Mouse (Mus musculus) retina, postnatal 7 days (tissue): ENCODE measurements around the gene Vrtn.
A peak's percentile ranks its signal among the peaks of the same experiment; 100 is the strongest.

Source experiments
- DNase-seq: peaks from one replicate; pipeline ENCODE4 v3.0.0-alpha.2; 2012; ENCODE audit warnings: low read depth, low spot score

Gene Vrtn

GRCm38 (mm10) chr12:84640654-84641053 is at the start of gene Vrtn:
Gene Vrtn, plus strand, starts transcription at chr12:84641019.
- DNase-seq: no peak

DNA sequence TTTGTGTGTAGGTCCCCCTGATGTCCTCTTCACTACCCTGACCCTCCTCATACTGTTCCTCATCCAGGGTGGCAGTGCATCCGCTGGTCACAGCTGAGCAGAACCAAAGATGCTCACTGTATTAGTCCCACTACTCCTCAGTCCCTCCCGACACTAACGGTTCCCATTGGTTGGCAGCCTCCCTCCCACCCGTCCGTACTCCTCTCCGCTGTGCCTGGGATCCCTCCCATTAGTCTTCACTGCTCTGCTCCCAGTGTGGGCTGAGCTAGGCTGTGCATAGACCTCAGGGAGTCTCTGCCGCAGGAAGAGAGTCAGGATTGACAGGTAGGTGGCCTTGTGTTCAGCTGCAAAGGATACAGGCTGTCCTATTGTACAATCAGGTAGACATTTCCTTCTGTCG is 42.5 kb upstream of the Vrtn start:
- no peak for DNase-seq

GRCm38 (mm10) chr12:84604001-84604400 is 36.8 kb upstream of the Vrtn start:
- no peak for DNase-seq

DNA sequence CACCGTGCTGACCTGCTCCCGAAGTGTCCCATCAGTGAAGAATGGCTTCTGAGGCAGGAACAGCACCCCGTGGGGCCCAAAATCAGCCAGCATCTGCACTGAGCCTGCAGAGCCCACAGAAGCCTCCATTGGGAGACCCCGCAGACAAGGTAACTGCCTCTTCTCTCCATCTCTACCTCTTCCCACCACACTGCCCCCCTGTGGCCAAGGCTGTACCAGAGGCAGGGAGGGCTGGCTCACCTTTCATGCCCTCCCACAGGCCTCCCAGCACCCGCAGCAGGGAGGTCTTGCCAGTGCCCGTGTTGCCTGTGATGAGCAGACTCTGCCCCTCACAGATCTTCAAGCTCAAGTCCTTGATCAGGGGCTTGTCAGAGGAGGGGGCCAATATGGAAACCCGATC is 35.0 kb upstream of the Vrtn start:
- no peak for DNase-seq

DNA sequence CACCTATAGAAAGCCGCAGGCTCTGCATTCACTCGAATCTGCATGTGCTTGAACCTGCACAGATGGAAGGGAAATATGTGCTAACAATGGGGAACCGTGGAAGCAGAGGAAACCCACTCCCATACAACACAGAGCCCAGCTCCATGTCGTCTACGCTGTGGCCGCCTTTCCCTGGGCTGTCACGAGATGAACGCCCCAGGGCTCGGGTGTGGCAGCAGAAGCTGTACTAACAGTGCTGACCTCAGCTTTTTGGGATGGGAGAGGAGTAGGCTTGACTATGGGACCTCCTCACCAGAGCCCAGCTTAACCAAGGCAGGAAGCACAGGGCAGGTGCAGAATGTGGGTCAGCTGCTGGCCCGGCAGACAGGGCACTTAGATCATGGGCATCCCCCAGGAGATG is 29.1 kb upstream of the Vrtn start:
- no peak for DNase-seq

DNA sequence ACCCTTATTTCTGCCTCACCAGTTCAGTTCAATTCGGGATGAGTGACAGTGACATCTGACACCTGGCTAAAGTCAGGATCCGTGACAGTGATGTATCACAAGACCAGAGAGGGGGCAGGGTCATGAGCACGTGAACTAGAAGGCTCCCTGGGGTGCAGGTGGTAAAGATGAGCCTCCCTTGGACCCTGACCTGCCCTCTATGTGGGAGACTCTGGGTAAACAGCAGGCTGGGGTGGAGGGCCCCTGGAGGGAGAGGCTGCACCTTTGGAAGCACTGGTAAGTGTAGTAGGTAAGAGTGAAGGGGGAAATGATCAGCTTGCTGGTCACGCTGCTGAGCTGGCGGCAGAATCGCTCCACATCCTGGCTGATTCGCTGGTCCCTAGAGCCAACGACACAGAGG is 28.3 kb upstream of the Vrtn start:
- no peak for DNase-seq

GRCm38 (mm10) chr12:84614001-84614400 is 26.8 kb upstream of the Vrtn start:
- no peak for DNase-seq

DNA sequence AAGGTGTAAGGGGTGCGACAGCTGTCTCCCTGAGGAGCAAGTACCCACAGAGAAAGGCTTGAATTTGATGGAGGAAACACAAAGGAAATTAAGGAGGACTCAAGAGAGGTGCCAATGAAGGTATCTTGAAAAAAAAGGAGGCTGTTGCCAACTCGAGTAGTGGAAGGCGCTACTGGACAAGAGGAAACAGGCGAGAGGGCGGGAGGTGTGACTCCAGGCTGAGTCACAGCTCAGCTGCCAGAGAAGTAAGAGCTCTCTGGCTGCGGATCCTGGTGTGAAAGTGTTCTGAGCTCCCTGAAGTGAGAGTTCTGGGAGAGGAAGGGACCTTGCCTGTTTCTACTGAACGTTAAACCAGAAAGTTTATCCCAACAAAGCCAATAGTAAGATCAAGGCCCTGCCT is 26.3 kb upstream of the Vrtn start:
- no peak for DNase-seq

DNA sequence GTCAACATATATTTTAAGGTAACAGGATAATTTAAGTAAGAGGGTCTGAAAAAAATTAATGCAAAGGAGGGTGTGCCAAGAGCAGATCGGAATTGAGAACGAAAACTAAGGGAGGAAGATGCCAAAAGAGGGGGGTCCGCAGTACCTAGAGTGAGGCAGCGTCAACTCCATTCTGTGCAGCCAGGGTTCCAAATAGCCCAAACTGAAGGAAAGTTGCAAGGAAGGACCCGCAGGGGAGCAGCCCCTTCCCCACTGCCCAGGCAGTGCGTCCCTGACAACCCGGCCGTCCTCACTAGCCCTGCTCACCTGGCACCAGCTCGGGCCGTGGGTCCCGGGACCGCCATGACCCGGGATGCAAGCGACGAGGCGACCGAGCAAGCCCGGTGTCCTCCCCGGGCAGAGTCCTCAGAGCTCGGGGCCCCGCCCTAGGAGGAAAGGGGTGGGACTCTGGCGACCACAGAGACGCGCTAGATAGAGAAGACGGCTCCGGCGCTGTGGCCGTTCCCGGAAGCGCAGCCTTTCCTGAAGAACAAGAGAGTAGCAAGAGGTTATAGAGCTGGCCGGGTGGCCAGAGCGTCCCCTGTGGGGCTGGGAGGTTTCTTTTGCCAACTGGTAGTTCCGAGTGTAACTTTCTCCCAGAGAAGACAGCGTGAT is 23.7 kb upstream of the Vrtn start, which contains the start of gene Abcd4:
TSS of gene Abcd4 (minus strand) at position 437 of the 654 bp plus-strand sequence.
- peak; percentile 77 for DNase-seq

DNA sequence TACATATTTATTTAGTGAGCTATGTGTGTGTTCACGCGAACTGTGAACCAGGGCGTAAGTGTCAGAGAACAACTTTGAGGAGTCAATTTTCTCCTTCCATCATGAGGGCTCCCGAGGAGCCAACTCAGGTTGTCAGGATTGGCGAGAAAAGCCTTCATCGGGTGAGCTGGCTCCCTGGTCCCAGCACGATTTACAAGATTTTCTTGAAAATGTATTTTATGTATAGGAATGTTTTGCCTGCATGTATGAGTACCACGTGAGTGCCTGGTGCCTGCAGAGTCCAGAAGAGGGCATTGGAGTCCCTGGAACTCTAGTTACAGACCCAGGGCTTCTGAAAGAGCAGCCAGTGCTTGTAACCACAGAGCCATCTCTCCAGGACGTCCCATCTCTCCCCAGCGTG is 23.2 kb upstream of the Vrtn start:
- no peak for DNase-seq

DNA sequence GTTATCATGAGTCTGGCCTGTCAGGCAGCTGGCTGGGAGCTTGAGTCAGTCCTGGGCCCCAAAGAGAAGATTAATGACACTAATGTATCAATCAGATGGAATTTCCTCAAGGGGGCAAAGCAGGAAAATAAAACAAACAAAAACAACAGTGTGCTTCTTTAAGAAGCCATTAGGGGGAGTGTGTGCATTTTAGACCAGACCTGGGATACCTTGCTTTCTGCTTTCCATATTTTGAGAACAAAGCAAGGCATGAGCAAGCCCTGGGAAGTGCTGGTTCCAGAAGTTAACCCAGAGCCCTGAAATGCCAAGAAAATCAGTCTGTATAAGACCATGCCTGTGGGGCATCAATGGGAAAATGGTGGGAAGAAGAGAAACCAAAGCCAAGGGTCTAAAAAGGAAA is 19.8 kb upstream of the Vrtn start:
- DNase-seq: no peak

- no peak for DNase-seq
Measured at GRCm38 (mm10) chr12:84624601-84625000, 16.2 kb upstream of the Vrtn start.

GRCm38 (mm10) chr12:84625116-84625515 is 15.7 kb upstream of the Vrtn start:
- DNase-seq: no peak

DNA sequence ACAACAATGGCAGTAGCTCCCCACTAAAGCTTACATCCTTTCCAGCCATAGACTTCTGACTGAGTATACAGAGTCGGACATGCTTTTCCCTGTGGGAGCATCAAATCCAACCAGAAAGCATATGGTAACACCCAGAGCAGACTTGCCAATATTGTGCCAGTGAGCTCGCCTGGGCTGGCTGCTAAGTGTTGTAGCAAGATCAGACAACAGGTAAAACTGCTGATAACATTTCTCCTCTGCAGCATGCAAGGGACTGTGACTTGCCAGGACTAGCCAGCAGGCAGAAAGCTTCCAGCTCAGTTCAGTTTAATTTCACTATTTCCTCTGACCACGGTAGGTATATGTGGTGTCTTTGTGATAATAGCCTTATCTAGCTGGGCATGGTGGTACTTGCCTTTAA is 9.0 kb upstream of the Vrtn start:
- no peak for DNase-seq

- DNase-seq: peak; percentile 19
Measured at GRCm38 (mm10) chr12:84640253-84640652, 566 bp upstream of the Vrtn start.

- DNase-seq: no peak
Measured at GRCm38 (mm10) chr12:84650234-84650633, 9.4 kb downstream of the Vrtn start.

DNA sequence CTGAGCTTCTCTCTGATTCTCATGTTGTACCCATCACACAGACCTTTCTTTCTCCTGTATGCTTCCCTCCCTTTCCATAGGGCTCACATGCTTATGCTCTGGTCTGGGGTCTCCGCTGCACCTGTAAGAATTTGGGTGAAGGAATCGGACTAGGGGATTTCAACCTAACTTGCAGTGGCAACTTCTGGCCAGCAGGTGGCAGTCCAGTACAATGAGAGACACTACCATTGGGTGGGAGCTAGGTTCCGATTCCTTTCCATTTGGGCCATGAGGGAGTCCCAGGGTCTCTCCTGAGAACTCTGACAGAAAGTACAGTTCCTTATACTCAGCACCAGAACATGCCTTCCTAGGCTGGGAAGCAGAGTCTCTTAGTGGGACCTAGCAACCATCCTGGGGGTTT is 13.1 kb downstream of the Vrtn start:
- peak; percentile 46 for DNase-seq

DNA sequence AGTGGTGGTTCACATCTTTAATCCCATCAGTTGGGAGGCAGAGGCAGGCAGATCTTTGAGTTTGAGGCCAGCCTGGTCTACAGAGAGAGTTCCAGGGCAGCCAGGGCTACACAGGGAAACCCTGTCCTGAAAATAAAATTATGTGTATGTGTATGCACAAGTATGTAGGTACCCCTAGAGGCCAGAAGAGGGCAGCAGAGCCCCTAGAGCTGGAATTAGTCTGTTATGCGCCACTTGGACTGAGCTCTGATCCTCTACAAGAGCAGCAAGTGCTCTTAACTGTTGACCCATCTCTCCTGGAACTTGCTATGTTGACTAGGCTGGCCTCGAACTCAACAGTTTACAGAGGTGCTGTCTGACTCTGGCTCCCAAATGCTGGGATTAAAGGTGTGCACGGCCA is 29.7 kb downstream of the Vrtn start:
- peak; percentile 9 for DNase-seq

DNA sequence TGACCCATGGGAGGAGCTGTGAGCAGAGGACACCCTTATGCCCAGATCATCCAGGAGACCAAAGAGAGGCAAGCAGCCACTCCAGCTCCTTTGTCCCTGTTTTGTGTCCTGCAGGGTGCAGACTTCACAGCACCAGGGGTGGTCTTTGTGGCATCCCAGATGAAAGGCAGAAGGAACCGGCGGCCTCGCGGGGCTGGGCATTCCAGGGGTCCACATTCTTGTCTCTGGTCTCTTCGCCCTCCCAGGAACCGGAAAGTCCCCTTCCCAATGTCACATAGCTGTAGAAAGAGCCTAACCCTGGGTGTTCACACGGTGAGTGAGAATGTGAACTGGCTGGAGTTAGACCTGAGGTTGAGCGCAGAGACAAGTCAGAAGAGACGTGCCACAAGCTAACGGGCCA is 30.8 kb downstream of the Vrtn start:
- DNase-seq: no peak

- no peak for DNase-seq
Measured at GRCm38 (mm10) chr12:84674666-84675526, 34.1 kb downstream of the Vrtn start.

DNA sequence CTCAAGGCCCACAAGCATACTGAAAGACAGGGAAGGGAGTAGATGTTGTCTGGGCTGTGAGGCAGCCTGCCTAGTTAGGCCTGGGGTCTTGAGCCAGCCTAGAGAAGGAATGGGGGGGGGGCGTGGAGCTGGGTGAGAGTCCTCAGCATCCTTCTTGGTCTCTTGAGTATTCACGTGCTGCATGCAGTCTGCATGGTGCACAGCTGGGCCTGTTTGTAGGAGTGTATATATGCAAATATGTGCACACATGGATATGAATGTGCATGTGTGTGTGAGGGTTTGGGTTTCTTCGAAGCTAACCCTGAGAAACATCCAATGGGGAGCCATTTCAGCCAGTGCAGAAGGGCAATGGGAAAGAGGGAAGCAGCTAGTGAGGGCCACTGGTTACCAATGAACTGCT is 35.2 kb downstream of the Vrtn start:
- no peak for DNase-seq

GRCm38 (mm10) chr12:84684569-84684968 is 43.8 kb downstream of the Vrtn start:
- no peak for DNase-seq

DNA sequence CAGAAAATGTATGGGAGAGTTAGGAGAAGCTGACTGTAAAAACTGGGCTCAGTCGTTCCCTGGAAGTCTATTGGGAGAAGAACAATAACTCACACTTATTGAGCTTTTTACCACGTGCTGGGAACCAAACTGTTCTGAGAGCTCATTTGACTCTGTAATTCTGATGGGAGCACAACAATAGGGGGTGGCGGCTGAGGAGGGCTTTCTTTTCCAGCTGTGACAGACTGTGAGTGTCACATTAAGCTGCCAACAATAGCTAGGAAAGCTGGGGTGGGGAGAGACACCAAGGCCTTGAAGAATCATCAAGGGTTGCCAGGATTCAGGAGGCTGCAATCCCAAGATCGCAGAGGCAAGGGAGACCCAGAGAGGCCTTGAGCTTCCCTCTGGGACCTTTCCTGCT is 45.4 kb downstream of the Vrtn start:
- DNase-seq: no peak
